Mouse (Mus musculus) c-Kit-negative CD71-positive TER-119-positive erythroid progenitor cells, embryonic 14.5 days (primary cell): Measurements from ENCODE around the gene Syt7.

ENCODE experiments used
- DNase-seq: peaks from one replicate; pipeline ENCODE4 v3.0.0-alpha.2; 2013; ENCODE audit warnings: low read depth, low spot score

Gene Syt7

GRCm38 (mm10) chr19:10424751-10425150 lies 35.9 kb downstream of the Syt7 start:
- DNase-seq, result no peak

DNA sequence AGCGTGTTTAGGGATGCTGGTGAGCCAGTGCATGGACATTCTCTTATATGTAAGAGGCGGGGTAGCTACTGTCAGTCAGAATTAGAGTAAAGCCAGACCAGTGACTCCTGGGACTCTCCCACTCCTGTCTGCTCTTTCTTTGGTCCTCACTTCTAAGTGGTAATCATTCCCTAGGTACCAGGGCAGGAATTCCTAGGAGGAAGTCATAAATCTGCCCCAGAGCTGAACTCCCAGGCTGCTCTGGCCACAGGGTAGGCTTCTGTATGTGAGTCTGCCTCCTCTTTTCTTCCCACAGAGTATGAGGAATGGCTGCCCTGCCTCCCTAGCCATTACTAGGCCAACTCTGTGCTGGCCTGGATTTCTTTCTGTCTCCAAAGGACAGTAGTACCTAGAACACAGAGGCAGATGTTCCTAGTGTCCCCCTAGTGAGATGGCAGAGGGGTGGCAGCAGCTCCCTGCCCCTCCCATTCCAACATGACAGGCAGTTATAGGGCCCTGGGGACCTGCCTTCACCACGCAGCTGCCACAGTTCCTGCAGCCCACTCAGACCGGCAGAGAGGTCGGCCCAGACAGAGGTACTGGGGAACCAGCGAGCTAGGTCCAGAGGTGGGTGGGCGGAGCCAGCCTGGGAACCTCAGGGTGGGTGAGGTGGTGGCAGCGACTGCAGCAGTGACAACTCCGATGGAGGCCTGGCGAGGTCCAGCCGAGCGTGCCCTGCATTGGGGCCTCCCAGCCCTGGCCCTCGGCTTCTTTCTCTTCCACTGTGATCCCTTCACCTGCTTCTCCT lies 36.8 kb downstream of the Syt7 start:
- no peak for DNase-seq

GRCm38 (mm10) chr19:10426312-10426711 lies 37.4 kb downstream of the Syt7 start:
- no peak for DNase-seq

GRCm38 (mm10) chr19:10426793-10427192 lies 37.9 kb downstream of the Syt7 start:
- no peak for DNase-seq

GRCm38 (mm10) chr19:10427431-10427830 lies 38.5 kb downstream of the Syt7 start:
- no peak for DNase-seq

DNA sequence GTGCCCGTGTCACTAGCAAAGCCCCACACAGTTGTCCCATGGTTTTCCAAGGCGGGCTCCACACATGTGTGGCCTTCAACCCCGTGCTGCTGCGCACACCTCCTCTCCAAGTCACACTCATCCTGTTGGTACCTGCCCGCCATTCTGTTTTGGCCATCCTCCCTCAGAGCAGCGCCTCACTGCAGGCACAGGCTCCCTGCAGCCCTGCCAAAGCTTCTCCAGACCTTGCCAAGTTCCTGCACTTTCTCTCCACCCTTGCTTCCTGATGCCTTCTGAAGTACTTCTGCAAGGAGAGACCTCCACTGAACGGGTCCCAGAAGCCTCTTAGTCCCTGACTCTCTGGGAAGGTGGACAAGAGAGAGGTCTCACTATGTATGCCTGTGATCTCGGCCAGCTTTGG lies 40.5 kb downstream of the Syt7 start:
- DNase-seq, result no peak

GRCm38 (mm10) chr19:10431410-10431809 lies 42.5 kb downstream of the Syt7 start:
- DNase-seq, result no peak

- DNase-seq, result no peak
Observed at GRCm38 (mm10) chr19:10431841-10432240, 43.0 kb downstream of the Syt7 start.

DNA sequence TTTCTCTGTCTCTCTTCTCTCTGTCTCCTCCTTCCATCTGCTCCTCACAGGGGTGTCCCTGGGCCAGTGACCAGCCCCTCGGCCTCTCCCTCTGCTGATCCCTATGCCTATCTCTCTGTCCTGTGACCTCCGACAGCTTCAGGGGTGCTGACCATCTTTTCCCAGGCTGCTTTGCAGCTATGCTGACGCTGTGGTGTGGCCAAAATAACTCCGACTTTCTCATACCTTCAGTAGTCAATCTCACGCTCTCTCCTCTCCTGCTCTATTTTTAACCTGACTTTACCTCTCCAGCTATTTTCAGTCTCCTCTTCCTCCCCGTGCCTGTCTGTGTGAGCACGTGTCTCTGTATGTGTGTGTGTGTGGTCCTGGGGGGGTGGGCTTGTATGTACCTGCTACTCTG lies 44.3 kb downstream of the Syt7 start:
- no peak for DNase-seq

DNA sequence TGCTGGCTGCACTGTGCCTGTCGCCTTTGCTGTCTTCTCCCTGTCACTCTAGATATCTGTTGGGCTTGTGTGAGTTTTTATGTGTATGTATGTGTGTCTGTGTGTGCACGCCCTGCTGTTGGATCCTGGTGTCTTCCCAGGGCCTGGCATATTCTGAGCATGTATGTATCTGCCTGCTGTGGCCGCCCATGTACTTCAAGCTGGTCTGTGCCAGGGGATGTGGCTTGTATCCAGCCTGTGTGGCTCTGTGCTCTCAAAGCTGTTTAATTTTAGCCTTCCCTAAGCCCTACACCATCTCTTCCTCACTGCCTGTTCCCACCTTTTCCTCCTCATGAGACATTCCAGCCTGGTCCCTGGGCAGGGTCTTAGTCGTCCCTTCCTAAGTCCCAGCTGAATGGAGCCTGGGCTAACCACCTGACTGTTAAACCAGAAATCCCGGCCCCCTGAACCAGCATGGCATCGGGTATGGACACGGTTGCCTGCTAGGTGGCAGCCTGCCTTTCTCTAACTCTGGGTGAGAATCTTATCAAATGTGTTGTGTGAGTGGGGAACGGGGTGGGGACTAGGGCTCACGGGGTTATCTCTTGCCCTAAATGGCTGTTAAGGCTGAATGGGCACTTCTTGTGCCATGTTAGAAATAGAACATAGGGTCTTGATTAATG lies 45.1 kb downstream of the Syt7 start:
- DNase-seq, result no peak

GRCm38 (mm10) chr19:10434927-10435326 lies 46.0 kb downstream of the Syt7 start:
- no peak for DNase-seq

DNA sequence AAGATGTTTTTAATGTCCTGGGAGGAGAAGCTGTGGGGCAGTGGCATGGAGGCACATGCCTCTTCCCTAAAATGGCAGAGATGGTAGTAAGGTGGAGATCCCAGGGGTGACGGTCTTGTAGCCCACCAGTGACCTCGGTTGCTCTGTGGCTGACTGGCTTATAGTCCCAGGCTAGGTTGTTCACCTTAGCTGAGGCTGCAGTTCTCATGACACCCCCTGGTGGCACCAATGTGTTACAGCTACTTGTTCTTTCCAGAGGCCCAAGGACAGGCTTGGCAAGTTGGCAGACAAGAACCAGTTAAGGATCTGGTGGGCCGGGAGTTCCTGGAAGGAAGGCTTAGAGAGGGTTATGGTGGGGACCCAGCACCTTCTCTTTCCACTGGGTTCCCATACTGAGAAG lies 47.0 kb downstream of the Syt7 start:
- peak; percentile 37 for DNase-seq

DNA sequence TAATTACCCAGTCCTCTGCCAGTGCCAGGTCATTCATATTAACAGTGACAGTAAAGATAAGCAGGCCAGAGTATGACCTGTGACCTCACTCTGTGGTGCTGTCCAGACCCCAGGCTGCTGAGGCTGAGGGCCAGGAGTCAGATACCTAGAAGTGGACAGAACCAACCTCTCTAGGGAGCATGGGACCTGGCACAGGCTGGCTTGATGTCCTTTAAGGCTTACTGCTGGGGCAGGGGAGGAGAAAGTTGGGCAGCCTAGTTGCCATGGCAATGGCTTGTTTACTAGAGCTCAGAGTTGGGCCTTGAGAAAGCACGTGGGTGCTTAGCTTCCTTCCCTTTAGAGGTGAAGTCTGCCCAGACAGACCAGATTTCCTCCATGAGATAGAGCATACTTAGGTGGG lies 47.8 kb downstream of the Syt7 start:
- no peak for DNase-seq

- DNase-seq, result no peak
Observed at GRCm38 (mm10) chr19:10437521-10437920, 48.6 kb downstream of the Syt7 start.

GRCm38 (mm10) chr19:10444685-10445369 lies 55.9 kb downstream of the Syt7 start:
- peak; percentile 35 for DNase-seq

DNA sequence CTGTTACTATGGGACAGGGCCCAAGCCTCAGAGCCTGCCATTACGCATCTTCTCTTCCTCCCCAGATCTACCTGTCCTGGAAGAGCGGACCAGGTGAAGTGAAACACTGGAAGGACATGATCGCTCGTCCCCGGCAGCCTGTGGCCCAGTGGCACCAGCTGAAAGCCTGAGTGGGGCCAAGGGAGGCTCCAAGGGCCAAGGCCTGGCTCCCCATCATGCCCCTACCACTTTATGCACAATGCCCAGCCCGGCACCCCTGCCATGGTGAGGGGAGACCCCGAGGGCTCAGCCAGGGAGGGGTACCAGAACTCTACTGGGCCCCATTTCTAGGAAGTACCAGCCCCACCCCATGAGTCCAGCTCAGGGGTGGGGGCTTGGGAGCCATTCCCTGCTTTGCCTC lies 59.4 kb downstream of the Syt7 start:
- no peak for DNase-seq

DNA sequence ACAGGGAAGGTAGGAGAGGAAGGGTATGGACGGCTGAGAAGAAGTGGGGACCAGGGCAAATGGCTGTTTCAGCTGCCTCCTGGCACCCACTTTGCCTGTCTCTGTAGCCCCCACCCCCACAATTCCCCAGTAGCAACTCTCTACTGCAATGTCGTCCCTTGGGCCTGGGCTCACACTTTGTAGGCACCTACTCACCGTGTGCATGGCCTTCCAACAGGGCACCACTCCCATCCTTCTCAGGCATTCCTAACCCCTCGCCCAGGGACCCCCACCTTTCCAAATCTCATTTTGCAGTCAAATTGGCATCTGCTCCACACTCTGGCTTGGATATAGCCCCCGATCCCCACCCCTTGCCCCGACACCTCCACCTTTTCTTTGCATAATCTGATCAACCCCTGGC lies 60.3 kb downstream of the Syt7 start:
- no peak for DNase-seq

- peak; percentile 44 for DNase-seq
Observed at GRCm38 (mm10) chr19:10449708-10450107, 60.8 kb downstream of the Syt7 start.

GRCm38 (mm10) chr19:10454718-10455436 lies 66.0 kb downstream of the Syt7 start:
- DNase-seq, result no peak

DNA sequence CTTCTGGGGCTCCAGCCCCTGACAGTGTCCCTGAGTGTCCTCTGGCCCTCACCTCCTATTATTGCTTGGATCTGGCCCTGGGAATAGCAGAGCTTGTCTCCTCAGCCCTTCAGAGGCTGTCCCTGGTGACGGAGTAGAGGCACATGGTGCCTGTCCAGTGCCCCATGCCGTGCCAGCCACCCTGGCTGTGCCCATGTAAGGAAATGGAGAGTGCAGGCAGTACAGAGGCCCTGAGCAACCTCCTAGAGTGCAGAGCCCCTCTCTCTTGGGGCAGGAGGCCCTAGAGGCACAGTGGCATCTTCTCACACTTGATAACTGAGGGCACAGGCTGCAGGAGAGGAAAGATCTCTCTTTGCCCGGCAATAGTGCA lies 66.5 kb downstream of the Syt7 start:
- no peak for DNase-seq

DNA sequence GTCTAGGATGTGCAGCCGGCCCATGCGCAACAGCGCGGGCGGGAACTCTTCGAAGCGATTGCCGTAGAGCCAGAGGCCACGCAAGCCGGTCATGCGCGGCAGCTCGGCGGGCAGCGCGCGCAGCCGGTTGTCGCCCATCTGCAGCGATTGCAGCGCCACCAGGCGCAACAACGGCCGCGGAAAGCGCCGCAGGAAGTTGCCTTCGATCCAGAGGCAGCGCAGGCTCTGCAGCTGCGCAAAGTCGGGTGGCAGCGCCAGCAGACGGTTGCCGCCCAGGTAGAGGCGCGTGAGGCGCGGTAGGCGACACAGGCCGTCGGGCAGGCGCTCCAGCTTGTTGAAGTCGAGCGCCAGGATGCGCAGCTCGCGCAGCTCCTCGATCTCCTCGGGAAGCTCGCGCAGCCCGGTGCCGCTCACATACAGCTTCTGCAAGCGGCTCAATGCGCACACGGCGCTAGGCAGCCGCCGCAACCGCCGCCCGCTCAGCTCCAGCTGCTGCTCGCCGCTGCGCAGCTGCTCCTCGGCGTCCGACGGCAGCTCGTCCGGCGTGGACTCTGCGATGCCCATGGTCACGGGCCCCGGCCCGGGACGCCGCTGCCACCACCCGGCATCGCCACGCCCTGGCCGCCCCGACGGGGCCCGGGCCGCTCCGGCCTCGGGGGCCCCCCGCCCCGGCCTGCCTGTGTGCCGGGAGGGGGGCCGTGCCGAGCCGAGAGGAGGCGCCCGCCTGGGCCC lies 68.0 kb downstream of the Syt7 start, which contains the start of gene Lrrc10b:
Gene Lrrc10b, minus strand, starts transcription at position 722 of the 732 bp plus-strand sequence.
- DNase-seq, result no peak

DNA sequence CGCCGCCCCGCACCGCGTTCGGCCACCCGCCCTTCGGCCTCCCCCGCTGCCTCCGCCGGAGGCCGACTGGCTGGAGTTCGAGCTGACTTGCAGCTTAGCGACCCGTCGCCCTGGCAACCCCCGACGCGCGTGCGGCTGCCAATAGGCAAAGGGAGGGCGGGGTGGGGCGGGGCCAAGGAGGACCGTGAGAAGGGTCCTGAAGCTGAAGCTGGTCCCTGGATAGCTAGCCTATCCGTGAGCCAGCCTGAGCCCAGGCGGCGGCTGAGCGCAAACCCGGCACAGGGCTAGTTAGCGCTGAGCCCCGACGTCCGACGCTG lies 68.6 kb downstream of the Syt7 start:
- no peak for DNase-seq
